Mouse (Mus musculus) cerebellum, adult (tissue): ENCODE measurements around the gene Myom3.

ENCODE experiments used
- ATAC-seq: cut with Nextera tagmentation; 2 replicates; pipeline ENCODE4 v1.9.2; 2017; ENCODE audit warnings: mild to moderate bottlenecking, moderate library complexity, mixed read lengths; ENCODE audit not compliant: insufficient number of reproducible peaks, low FRiP score, low TSS enrichment

Gene Myom3

GRCm38 (mm10) chr4:135801543-135801942, 42.0 kb downstream of the Myom3 start:
- peak; percentile 31; the same call in 1 of the 2 replicates for ATAC-seq

GRCm38 (mm10) chr4:135803299-135803698, 43.8 kb downstream of the Myom3 start:
- no peak for ATAC-seq

- no peak for ATAC-seq
Measured at GRCm38 (mm10) chr4:135804169-135804568, 44.7 kb downstream of the Myom3 start.

GRCm38 (mm10) chr4:135814896-135815295, 55.4 kb downstream of the Myom3 start:
- ATAC-seq, result no peak

GRCm38 (mm10) chr4:135816905-135817622, 57.5 kb downstream of the Myom3 start:
- ATAC-seq, result no peak

- ATAC-seq, result no peak
Measured at GRCm38 (mm10) chr4:135818366-135818765, 58.9 kb downstream of the Myom3 start.

GRCm38 (mm10) chr4:135819826-135820526, 60.5 kb downstream of the Myom3 start:
- no peak for ATAC-seq

GRCm38 (mm10) chr4:135821772-135822171, 62.3 kb downstream of the Myom3 start:
- ATAC-seq, result no peak

- no peak for ATAC-seq
Measured at GRCm38 (mm10) chr4:135823298-135823697, 63.8 kb downstream of the Myom3 start.

GRCm38 (mm10) chr4:135824254-135824653, 64.7 kb downstream of the Myom3 start:
- ATAC-seq, result no peak

GRCm38 (mm10) chr4:135828491-135828890, 69.0 kb downstream of the Myom3 start:
- ATAC-seq, result no peak

- no peak for ATAC-seq
Measured at GRCm38 (mm10) chr4:135832070-135832469, 72.6 kb downstream of the Myom3 start.

GRCm38 (mm10) chr4:135833301-135834123, 74.0 kb downstream of the Myom3 start:
- no peak for ATAC-seq

- no peak for ATAC-seq
Measured at GRCm38 (mm10) chr4:135834124-135834717, 74.7 kb downstream of the Myom3 start.

GRCm38 (mm10) chr4:135838925-135839292, 79.4 kb downstream of the Myom3 start:
- ATAC-seq, result no peak

- no peak for ATAC-seq
Measured at GRCm38 (mm10) chr4:135839293-135840011, 79.9 kb downstream of the Myom3 start.

- no peak for ATAC-seq
Measured at GRCm38 (mm10) chr4:135844400-135844799, 84.9 kb downstream of the Myom3 start.

GRCm38 (mm10) chr4:135847581-135847980, 88.1 kb downstream of the Myom3 start:
- ATAC-seq, result no peak

- ATAC-seq, result no peak
Measured at GRCm38 (mm10) chr4:135850411-135851095, 91.0 kb downstream of the Myom3 start.
